ENCODE assay signal across 15 mouse cellular contexts in the genomic region with DNA sequence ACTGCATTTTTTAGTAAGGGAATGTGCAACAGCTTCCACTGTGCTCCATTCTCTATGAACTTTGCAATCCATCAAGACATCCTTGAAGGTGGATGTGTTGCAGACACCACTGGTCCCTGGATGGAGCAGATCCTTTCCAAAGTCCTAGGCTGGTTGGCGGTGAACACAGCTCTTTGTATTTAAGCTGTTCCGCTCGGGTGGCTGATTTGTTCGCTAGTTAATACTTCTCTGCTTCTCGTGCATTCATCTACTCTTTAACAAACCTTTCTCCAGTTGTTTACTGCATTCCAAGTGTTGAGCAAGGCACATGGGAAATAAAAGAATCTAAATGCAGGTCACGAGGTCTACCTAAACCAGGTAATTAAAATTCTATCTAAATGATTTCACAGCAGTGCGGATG.
DNase-seq lines count a peak whose midpoint lies in the region; TF ChIP-seq lines count a peak whose summit lies in the region.
"Had no signal": no experiment of that assay in that cellular context is flagged by ENCODE, and none has a peak within 500 bp of the region (broad histone marks: within the 10 kb centered on the region; RNA-seq: fewer than 3 reads in every experiment).

No protein-coding gene starts in this region.

- TF ChIP-seq POLR2A in kidney, adult 2 months (IDR thresholded peaks at IDR 0.05; ENCODE audit: low read depth, low read length), result no peak

- H3K36me3 ChIP-seq in kidney, adult 2 months (ENCODE audit: control insufficient read depth, insufficient read depth, low read length), result no peaks in the 10 kb centered on the region
- H3K36me3 ChIP-seq: hindbrain, embryonic 10.5 days had no signal

- intact Hi-C loops in gastrocnemius, adult 2 months (cut with DNase I), result loop anchor here (5.0 kb wide), 1 partner anchor 42 kb away; no protein-coding TSS in a partner anchor

- peak overlapping the region; percentile 82 for H3K27ac ChIP-seq in gastrocnemius, adult 2 months
- H3K27ac ChIP-seq in kidney, adult 2 months (ENCODE audit: insufficient read depth, low read depth, low read length), result no peak overlapping the region
- H3K27ac ChIP-seq: forebrain, embryonic 13.5 days; hindbrain, embryonic 10.5 days had no signal

- WGBS in kidney, adult 2 months, result 33% methylated on average over 7 of the region's 7 CpGs

- DNase-seq in gastrocnemius, adult 2 months, result no peak
- no peak for DNase-seq in gastrocnemius, adult 18-20 months (ENCODE audit: low spot score)
- DNase-seq in kidney, adult 2 months, result peak; percentile 68
- no peak for DNase-seq in kidney, adult 18-20 months
- peak; percentile 69 for DNase-seq in kidney, adult 9 months
- DNase-seq in kidney, postnatal 36 days, result peak; percentile 9 to 31
- no peak for DNase-seq in urinary bladder, postnatal 36 days (ENCODE audit: low spot score in 2 of 2)
- DNase-seq: adrenal gland, postnatal 36 days; cerebellum, adult 11 months; cerebellum, postnatal 14 days; gastrocnemius, postnatal 25 days; heart, adult 18-20 months; lung, postnatal 4 days had no signal

- no peaks in the 10 kb centered on the region for H3K27me3 ChIP-seq in kidney, adult 2 months (replicated peaks; ENCODE audit: control insufficient read depth, insufficient read depth, low read length)
- H3K27me3 ChIP-seq: forebrain, embryonic 13.5 days had no signal

- no peak overlapping the region for H3K4me3 ChIP-seq in gastrocnemius, adult 2 months
- H3K4me3 ChIP-seq in kidney, adult 2 months (ENCODE audit: insufficient read depth, low read depth, low read length), result no peak overlapping the region
- H3K4me3 ChIP-seq: forebrain, embryonic 13.5 days; hindbrain, embryonic 10.5 days had no signal

- H3K4me1 ChIP-seq in kidney, adult 2 months (ENCODE audit: control insufficient read depth, insufficient read depth, low read length), result peaks cover 8% of the 10 kb centered on the region; the same call in 1 of the 2 replicates

- TF ChIP-seq CTCF in gastrocnemius, adult 2 months (IDR thresholded peaks at IDR 0.05), result no peak
- no peak for TF ChIP-seq CTCF in kidney, adult 2 months (conservative IDR thresholded peaks at IDR 0.05; ENCODE audit: insufficient read depth, insufficient read length, low read depth, low read length)

Comparison
In these comparisons a context has a peak if more than half of its experiments do, and no peak if none do; other contexts are left out.
1. DNase-seq: peak in kidney, adult 2 months (single experiment), kidney, adult 9 months (single experiment) and kidney, postnatal 36 days (2 of 2); none in gastrocnemius, adult 2 months (single experiment), gastrocnemius, adult 18-20 months (single experiment), kidney, adult 18-20 months (single experiment) and urinary bladder, postnatal 36 days (0 of 2).